Mouse (Mus musculus) stomach, postnatal 0 days (tissue): ENCODE measurements around the gene Xiap.

Experiments
- CTCF ChIP-seq: IDR thresholded peaks from 2 replicates; pipeline ENCODE4 v1.5.1; 2016; ENCODE audit warnings: antibody characterized with exemption, low read depth, mild to moderate bottlenecking, moderate library complexity
- EP300 ChIP-seq: optimal IDR thresholded peaks from 2 replicates; pipeline ENCODE3; 2016; ENCODE audit warnings: antibody characterized with exemption

DNA sequence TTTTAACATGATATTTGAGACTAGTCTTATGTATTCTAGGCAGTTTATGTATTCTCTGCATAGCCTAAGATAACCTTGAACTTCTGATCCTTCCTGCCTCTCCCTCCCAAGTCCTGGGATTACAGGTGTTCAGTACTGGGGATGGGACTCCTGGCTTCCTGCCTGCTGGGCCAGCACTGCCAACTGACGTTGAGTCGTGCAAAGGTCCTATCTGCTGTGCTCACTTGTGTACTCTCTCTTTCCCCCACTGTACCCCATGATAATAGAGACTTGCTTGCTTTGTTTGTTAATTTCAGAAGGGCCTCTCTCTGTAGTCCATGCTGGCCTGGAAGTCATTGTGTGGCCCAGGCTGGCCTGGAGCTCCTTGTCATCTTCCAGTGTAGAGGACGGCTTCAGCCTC lies 45.7 kb upstream of the Xiap start:
- no peak for TF ChIP-seq CTCF
- TF ChIP-seq EP300 = no peak
